Mouse (Mus musculus) cerebellum, adult 2 months (tissue): ENCODE measurements at regions not wholly inside any gene's neighbourhood (a gene's known extent, or its start where the extent isn't known, plus 50 kb on each side); places are given as distances from the start of the nearest gene placed in this dataset.

Experiments used
- DNase-seq, 2 experiments: peaks; one replicate each; pipeline ENCODE4 v3.0.0; 2021
- H3K27ac ChIP-seq: fragments of 200-500 bp; 2 replicates; pipeline ENCODE4 v1.5.1; 2012; ENCODE audit warnings: low read length, control low read depth, inconsistent platforms; ENCODE audit not compliant: insufficient read depth
- H3K27me3 ChIP-seq: fragments of 200-500 bp; 2 replicates; pipeline ENCODE4 v1.6.1; 2012; ENCODE audit warnings: inconsistent platforms, mild to moderate bottlenecking, low read length, moderate library complexity; ENCODE audit not compliant: control insufficient read depth, insufficient read depth
- H3K4me1 ChIP-seq: fragments of 200-500 bp; 2 replicates; pipeline ENCODE4 v1.6.1; 2011; ENCODE audit warnings: low read length; ENCODE audit not compliant: control insufficient read depth, insufficient read depth
- H3K4me3 ChIP-seq: fragments of 200-500 bp; replicated peaks from 2 replicates; pipeline ENCODE3; 2011; ENCODE audit warnings: mild to moderate bottlenecking, low read depth, low read length, control low read depth; ENCODE audit not compliant: insufficient read depth
- CTCF ChIP-seq: fragments of 200-500 bp; IDR thresholded peaks from 2 replicates; pipeline ENCODE4 v1.5.1; 2011; ENCODE audit warnings: low read depth, mild to moderate bottlenecking, control low read depth, low read length, moderate library complexity, borderline replicate concordance; ENCODE audit not compliant: insufficient read depth
- POLR2A ChIP-seq: fragments of 200-500 bp; IDR thresholded peaks from 2 replicates; pipeline ENCODE4 v1.6.1; 2011; ENCODE audit warnings: low read length, control low read depth, borderline replicate concordance; ENCODE audit not compliant: insufficient read depth
- WGBS: fragments of 180-500 bp; shearing (Covaris S2); methylation state at CpG from one replicate; pipeline ENCODE4 v1.1.7; 2018; 5-methylcytosine and 5-hydroxymethylcytosine counted together

GRCm38 (mm10) chr4:142694926-142695325, 455.7 kb upstream of the Kazn start:
- no peak overlapping the region for H3K27ac ChIP-seq
- no peaks in the 10 kb centered on the region for H3K4me1 ChIP-seq
- H3K27me3 ChIP-seq, result no peaks in the 10 kb centered on the region
- H3K4me3 ChIP-seq, result no peak overlapping the region
- DNase-seq, result no peak
- 57% methylated on average over 13 of the region's 13 CpGs for WGBS
- TF ChIP-seq POLR2A (no peak), CTCF (no peak)

- DNase-seq, result no peak
- Histone ChIP-seq H3K27ac (no peak overlapping the region), H3K4me3 (no peak overlapping the region), H3K27me3 (no peaks in the 10 kb centered on the region), H3K4me1 (no peaks in the 10 kb centered on the region)
- no peak for TF ChIP-seq CTCF
- no peak for TF ChIP-seq POLR2A
- 94% methylated on average over 6 of the region's 6 CpGs for WGBS
These were observed 449.0 kb upstream of the Kazn start for GRCm38 (mm10) chr4:142688241-142688640.

GRCm38 (mm10) chr4:142677426-142677825, 438.2 kb upstream of the Kazn start:
- TF ChIP-seq CTCF (no peak), POLR2A (no peak)
- H3K27ac ChIP-seq, result no peak overlapping the region
- H3K4me3 ChIP-seq, result no peak overlapping the region
- WGBS, result 79% methylated on average over 4 of the region's 4 CpGs
- H3K4me1 ChIP-seq, result peaks cover 6% of the 10 kb centered on the region; the same call in 1 of the 2 replicates
- DNase-seq, result no peak
- no peaks in the 10 kb centered on the region for H3K27me3 ChIP-seq

- peak; percentile 68 to 82 for DNase-seq
- Histone ChIP-seq H3K4me3 (no peak overlapping the region), H3K27me3 (no peaks in the 10 kb centered on the region), H3K27ac (no peak overlapping the region), H3K4me1 (peaks cover 6% of the 10 kb centered on the region; the same call in 1 of the 2 replicates)
- WGBS, result 62% methylated on average over 22 of the region's 22 CpGs
- no peak for TF ChIP-seq POLR2A
- no peak for TF ChIP-seq CTCF
These were observed 435.7 kb upstream of the Kazn start for GRCm38 (mm10) chr4:142674641-142675465.

GRCm38 (mm10) chr4:142671872-142672458, 432.8 kb upstream of the Kazn start:
- TF ChIP-seq POLR2A (no peak), CTCF (no peak)
- WGBS, result 92% methylated on average over 8 of the region's 8 CpGs
- no peak for DNase-seq
- Histone ChIP-seq H3K27me3 (no peaks in the 10 kb centered on the region), H3K4me3 (no peak overlapping the region), H3K4me1 (peaks cover 6% of the 10 kb centered on the region; the same call in 1 of the 2 replicates), H3K27ac (no peak overlapping the region)

- no peak for TF ChIP-seq POLR2A
- no peak for TF ChIP-seq CTCF
- 87% methylated on average over 4 of the region's 4 CpGs for WGBS
- Histone ChIP-seq H3K27me3 (no peaks in the 10 kb centered on the region), H3K4me3 (no peak overlapping the region), H3K4me1 (no peaks in the 10 kb centered on the region), H3K27ac (no peak overlapping the region)
- no peak for DNase-seq
These were observed 425.6 kb upstream of the Kazn start for GRCm38 (mm10) chr4:142664781-142665180.

GRCm38 (mm10) chr4:142658156-142658555, 419.0 kb upstream of the Kazn start:
- 91% methylated on average over 6 of the region's 6 CpGs for WGBS
- Histone ChIP-seq H3K4me3 (no peak overlapping the region), H3K27me3 (no peaks in the 10 kb centered on the region), H3K4me1 (no peaks in the 10 kb centered on the region), H3K27ac (no peak overlapping the region)
- DNase-seq, result no peak
- TF ChIP-seq CTCF, result no peak
- no peak for TF ChIP-seq POLR2A

GRCm38 (mm10) chr4:142641069-142641468, 401.9 kb upstream of the Kazn start:
- no peak for DNase-seq
- no peak overlapping the region for H3K4me3 ChIP-seq
- 94% methylated on average over 10 of the region's 10 CpGs for WGBS
- H3K27me3 ChIP-seq, result no peaks in the 10 kb centered on the region
- TF ChIP-seq CTCF (no peak), POLR2A (no peak)
- H3K4me1 ChIP-seq, result no peaks in the 10 kb centered on the region
- H3K27ac ChIP-seq, result no peak overlapping the region
